Mouse (Mus musculus) MEL (cell line): Measurements from ENCODE around the gene Gpd2. TPM values are rescaled to one million over a fixed set of nuclear protein-coding genes. Genes with fewer than 3 reads are reported as not detected.

Experiments used
- DNase-seq: peaks from one replicate; pipeline ENCODE4 v3.0.0; 2011; ENCODE audit warnings: low read depth, low spot score
- H3K27ac ChIP-seq: 2 replicates; pipeline ENCODE4 v1.5.1; 2012; ENCODE audit warnings: low read depth, mild to moderate bottlenecking, control low read depth, low read length, moderate library complexity; ENCODE audit not compliant: control insufficient read depth
- H3K27me3 ChIP-seq, 2 experiments: fragments of 150-350 bp in 1 of 2; sonication (generic) in 1 of 2; 2 replicates each; pipeline ENCODE4 v1.6.1; 2012; ENCODE audit warnings: low read length in 2 of 2, mild to moderate bottlenecking in 2 of 2, improper control_type of control experiment in 1 of 2, moderate library complexity in 1 of 2; ENCODE audit not compliant: insufficient read depth in 2 of 2, control insufficient read depth in 1 of 2
- H3K36me3 ChIP-seq, 2 experiments: 2 replicates each; pipeline ENCODE4 v1.6.1; 2012 to 2014; ENCODE audit warnings: low read length in 2 of 2, improper control_type of control experiment in 1 of 2, inconsistent platforms in 1 of 2, mild to moderate bottlenecking in 1 of 2; ENCODE audit not compliant: insufficient read depth in 2 of 2, control insufficient read depth in 1 of 2
- H3K4me1 ChIP-seq, 2 experiments: fragments of 150-350 bp in 1 of 2; sonication (generic) in 1 of 2; 2 replicates each; pipeline ENCODE4 v1.6.1; 2012; ENCODE audit warnings: low read length in 2 of 2, improper control_type of control experiment in 1 of 2, mild to moderate bottlenecking in 1 of 2; ENCODE audit not compliant: insufficient read depth in 2 of 2, control insufficient read depth in 1 of 2
- H3K4me3 ChIP-seq, 2 experiments: fragments of 150-350 bp in 1 of 2; sonication (generic) in 1 of 2; 2 replicates each; pipeline ENCODE4 v1.5.1; 2012; ENCODE audit warnings: low read depth in 2 of 2, low read length in 2 of 2, mild to moderate bottlenecking in 2 of 2, moderate library complexity in 2 of 2, control low read depth in 1 of 2, improper control_type of control experiment in 1 of 2; ENCODE audit not compliant: control insufficient read depth in 1 of 2, insufficient read depth in 1 of 2
- H3K79me2 ChIP-seq: 2 replicates; pipeline ENCODE4 v1.6.1; 2012; ENCODE audit warnings: mild to moderate bottlenecking, low read length, moderate library complexity; ENCODE audit not compliant: control insufficient read depth, poor library complexity, insufficient read depth
- H3K9ac ChIP-seq: 2 replicates; pipeline ENCODE4 v1.6.1; 2012; ENCODE audit warnings: low read depth, mild to moderate bottlenecking, control low read depth, low read length, moderate library complexity; ENCODE audit not compliant: control insufficient read depth, poor library complexity, severe bottlenecking
- H3K9me3 ChIP-seq: fragments of 150-350 bp; sonication (generic); replicated peaks from 2 replicates; pipeline ENCODE4 v1.6.1; 2012; ENCODE audit warnings: mild to moderate bottlenecking, low read length, improper control_type of control experiment, moderate library complexity; ENCODE audit not compliant: insufficient read depth
- CHD1 ChIP-seq: IDR thresholded peaks from 2 replicates; pipeline ENCODE4 v1.6.1; 2012; ENCODE audit warnings: low read depth, mild to moderate bottlenecking, inconsistent platforms, low read length, improper control_type of control experiment
- CHD2 ChIP-seq: IDR thresholded peaks from 2 replicates; pipeline ENCODE4 v1.6.1; 2011; ENCODE audit warnings: low read length, improper control_type of control experiment
- E2F4 ChIP-seq: IDR thresholded peaks from 2 replicates; pipeline ENCODE4 v1.6.1; 2011; ENCODE audit warnings: low read depth, low read length, improper control_type of control experiment, borderline replicate concordance
- ELF1 ChIP-seq: IDR thresholded peaks from 2 replicates; pipeline ENCODE4 v1.6.1; 2014; ENCODE audit warnings: low read depth, mild to moderate bottlenecking, inconsistent platforms, low read length, improper control_type of control experiment, moderate library complexity
- GABPA ChIP-seq: IDR thresholded peaks from 2 replicates; pipeline ENCODE4 v1.6.1; 2012; ENCODE audit warnings: low read depth, mild to moderate bottlenecking, inconsistent platforms, low read length, improper control_type of control experiment, moderate library complexity
- MAZ ChIP-seq: IDR thresholded peaks from 2 replicates; pipeline ENCODE4 v1.6.1; 2012; ENCODE audit warnings: low read depth, mild to moderate bottlenecking, inconsistent platforms, low read length, improper control_type of control experiment
- MEF2A ChIP-seq: IDR thresholded peaks from 2 replicates; pipeline ENCODE4 v1.6.1; 2014; ENCODE audit warnings: low read depth, mild to moderate bottlenecking, inconsistent platforms, low read length, improper control_type of control experiment; ENCODE audit not compliant: poor library complexity, insufficient replicate concordance, severe bottlenecking; ENCODE audit errors: extremely low read depth
- MXI1 ChIP-seq: IDR thresholded peaks from 2 replicates; pipeline ENCODE4 v1.6.1; 2011; ENCODE audit warnings: mild to moderate bottlenecking, low read depth, low read length, improper control_type of control experiment
- MYC ChIP-seq: IDR thresholded peaks from 2 replicates; pipeline ENCODE4 v1.6.1; 2011; ENCODE audit warnings: low read depth, mild to moderate bottlenecking, low read length, improper control_type of control experiment, moderate library complexity
- NRF1 ChIP-seq: IDR thresholded peaks from 2 replicates; pipeline ENCODE4 v1.6.1; 2014; ENCODE audit warnings: low read depth, mild to moderate bottlenecking, inconsistent platforms, low read length, improper control_type of control experiment, moderate library complexity; ENCODE audit not compliant: poor library complexity, insufficient read depth, severe bottlenecking
- POLR2A ChIP-seq, 2 experiments: IDR thresholded peaks; 2 replicates each; pipeline ENCODE4 v1.6.1; 2011 to 2012; ENCODE audit warnings: low read length in 2 of 2, mild to moderate bottlenecking in 2 of 2, control low read depth in 1 of 2, improper control_type of control experiment in 1 of 2, low read depth in 1 of 2, moderate library complexity in 1 of 2; ENCODE audit not compliant: control insufficient read depth in 1 of 2, insufficient read depth in 1 of 2, poor library complexity in 1 of 2
- POLR2AphosphoS2 ChIP-seq: IDR thresholded peaks from 2 replicates; pipeline ENCODE4 v1.6.1; 2011; ENCODE audit warnings: low read length, improper control_type of control experiment
- POLR2AphosphoS5 ChIP-seq: IDR thresholded peaks from 2 replicates; pipeline ENCODE4 v1.6.1; 2012; ENCODE audit warnings: low read depth, borderline replicate concordance, mild to moderate bottlenecking, inconsistent platforms, low read length, moderate library complexity, mixed read lengths
- RAD21 ChIP-seq: IDR thresholded peaks from 2 replicates; pipeline ENCODE4 v1.6.1; 2011; ENCODE audit warnings: mild to moderate bottlenecking, low read depth, low read length, improper control_type of control experiment
- SIN3A ChIP-seq: IDR thresholded peaks from 2 replicates; pipeline ENCODE4 v1.6.1; 2012; ENCODE audit warnings: low read length, improper control_type of control experiment, inconsistent platforms
- SMC3 ChIP-seq: IDR thresholded peaks from 2 replicates; pipeline ENCODE4 v1.6.1; 2011; ENCODE audit warnings: low read depth, low read length, improper control_type of control experiment
- TAL1 ChIP-seq: IDR thresholded peaks from 2 replicates; pipeline ENCODE4 v1.6.1; 2012; ENCODE audit warnings: mild to moderate bottlenecking, inconsistent platforms, low read length, moderate library complexity, mixed read lengths
- TBP ChIP-seq: IDR thresholded peaks from 2 replicates; pipeline ENCODE4 v1.8.0; 2011; ENCODE audit warnings: low read depth, low read length, improper control_type of control experiment
- TCF12 ChIP-seq: IDR thresholded peaks from 2 replicates; pipeline ENCODE4 v1.6.1; 2014; ENCODE audit warnings: low read depth, mild to moderate bottlenecking, inconsistent platforms, low read length, improper control_type of control experiment, moderate library complexity
- UBTF ChIP-seq: IDR thresholded peaks from 2 replicates; pipeline ENCODE4 v1.6.1; 2012; ENCODE audit warnings: low read depth, mild to moderate bottlenecking, inconsistent platforms, low read length, improper control_type of control experiment, moderate library complexity, borderline replicate concordance; ENCODE audit not compliant: insufficient read depth
- USF1 ChIP-seq: IDR thresholded peaks from 2 replicates; pipeline ENCODE4 v1.6.1; 2014; ENCODE audit warnings: low read depth, mild to moderate bottlenecking, inconsistent platforms, low read length, improper control_type of control experiment, moderate library complexity
- ZC3H11A ChIP-seq: IDR thresholded peaks from 2 replicates; pipeline ENCODE4 v1.6.1; 2012; ENCODE audit warnings: low read depth, mild to moderate bottlenecking, inconsistent platforms, low read length, improper control_type of control experiment
- ZMIZ1 ChIP-seq: IDR thresholded peaks from 2 replicates; pipeline ENCODE4 v1.6.1; 2012; ENCODE audit warnings: low read depth, mild to moderate bottlenecking, inconsistent platforms, low read length, improper control_type of control experiment, moderate library complexity
- ZNF384 ChIP-seq: IDR thresholded peaks from 2 replicates; pipeline ENCODE4 v1.6.1; 2012; ENCODE audit warnings: low read depth, mild to moderate bottlenecking, inconsistent platforms, low read length, improper control_type of control experiment
- polyA plus RNA-seq, 2 experiments: library from polyadenylated mRNA; stranded (reverse) in 1 of 2; unstranded in 1 of 2; fragments of >175 nt in 1 of 2; fragments of >200 nt in 1 of 2; gene quantifications; 2 replicates each; pipeline versions ENCODE4 v1.2.1 to v1.2.4; 2012; ENCODE audit warnings: low replicate concordance in 2 of 2, low read depth in 1 of 2; ENCODE audit not compliant: insufficient read length in 2 of 2, insufficient read depth in 1 of 2, missing spikeins in 1 of 2
- total RNA-seq: library from RNA; depleted of rRNA; stranded (reverse); fragments of 300-350 nt; gene quantifications from 2 replicates; pipeline ENCODE4 v1.2.3, GENCODE M21; 2012

Gene Gpd2
- total and polyA plus RNA-seq, 3 experiments, result 16.9 to 72.8 (median 24.6) TPM

- H3K9ac ChIP-seq, result no peak overlapping the region
- no peak for DNase-seq
- H3K79me2 ChIP-seq, result no peaks in the 10 kb centered on the region
- no peaks in the 10 kb centered on the region for H3K27me3 ChIP-seq
- TF ChIP-seq POLR2A (IDR thresholded peaks at IDR 0.05; ENCODE audit: control insufficient read depth in 1 of 2, insufficient read depth in 1 of 2, low read depth in 1 of 2, low read length in 2 of 2, poor library complexity in 1 of 2) (no peak), CHD1 (no peak), E2F4 (no peak), CHD2 (no peak), ZMIZ1 (no peak), RAD21 (no peak), SMC3 (no peak), MXI1 (no peak), ZC3H11A (no peak), GABPA (no peak), ZNF384 (no peak), MEF2A (no peak), TBP (no peak), USF1 (no peak), SIN3A (no peak), TCF12 (no peak), TAL1 (no peak), POLR2AphosphoS2 (no peak)
- no peaks in the 10 kb centered on the region for H3K36me3 ChIP-seq
- no peaks in the 10 kb centered on the region for H3K9me3 ChIP-seq
- H3K4me3 ChIP-seq, result no peak overlapping the region
- no peaks in the 10 kb centered on the region for H3K4me1 ChIP-seq
- H3K27ac ChIP-seq, result no peak overlapping the region
Measured at GRCm38 (mm10) chr2:57411551-57411950, 174.1 kb downstream of the Gpd2 start.

- DNase-seq, result no peak
- Histone ChIP-seq H3K27ac (no peak overlapping the region), H3K36me3 (no peaks in the 10 kb centered on the region), H3K4me1 (no peaks in the 10 kb centered on the region), H3K27me3 (no peaks in the 10 kb centered on the region), H3K9ac (no peak overlapping the region), H3K4me3 (no peak overlapping the region), H3K79me2 (no peaks in the 10 kb centered on the region), H3K9me3 (no peaks in the 10 kb centered on the region)
- TF ChIP-seq ELF1 (no peak), UBTF (no peak), RAD21 (no peak), TCF12 (no peak), CHD2 (no peak), NRF1 (no peak), MAZ (no peak), TBP (no peak), POLR2AphosphoS5 (no peak), MYC (no peak), USF1 (no peak)
Measured at GRCm38 (mm10) chr2:57414550-57415160, 177.2 kb downstream of the Gpd2 start.
